Mouse (Mus musculus): ENCODE measurements around the gene Dync1li2.

DNA sequence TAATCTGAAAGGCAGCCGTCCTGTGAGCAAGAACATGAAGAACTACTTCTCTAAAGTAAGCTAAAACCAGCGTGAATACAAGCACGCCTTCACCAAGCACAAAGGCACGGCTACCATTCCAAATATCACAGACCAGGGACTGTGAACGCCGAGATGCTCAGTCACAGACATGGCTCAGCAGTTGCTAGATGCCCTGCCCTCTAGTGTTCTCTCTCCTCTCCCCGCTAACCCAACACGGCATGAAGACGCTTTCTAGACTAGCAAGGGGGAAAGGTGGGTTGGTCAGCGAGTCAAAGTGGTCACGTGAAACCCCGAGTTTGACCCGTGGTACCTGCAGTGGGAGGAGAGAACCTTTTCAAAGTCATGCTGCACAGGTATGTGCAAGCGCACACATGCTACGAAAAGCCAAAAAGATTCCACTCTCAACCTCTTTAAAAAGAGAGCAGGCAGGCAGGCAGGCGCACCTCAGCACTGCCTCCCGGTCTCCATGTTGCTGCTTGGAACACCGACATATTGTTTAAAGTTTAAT lies 8.0 kb downstream of the Dync1li2 start:
- TF ChIP-seq CTCF (IDR thresholded peaks at IDR 0.05; ENCODE audit: low read depth, low read length) (no peak), POLR2A (IDR thresholded peaks at IDR 0.05; ENCODE audit: extremely low read depth, insufficient read depth, low read length) (no peak)
